Mouse (Mus musculus): ENCODE results near the gene Wasl.

Gene Wasl

GRCm38 (mm10) chr6:24664867-24665458 is at the start of gene Wasl:
Wasl (minus strand) TSS chr6:24665009.
- DNase-seq (ENCODE audit: low read depth, low spot score), result peak; percentile 98

- DNase-seq (ENCODE audit: low read depth, low spot score), result no peak
Observed at GRCm38 (mm10) chr6:24707499-24707898, 42.7 kb upstream of the Wasl start.

GRCm38 (mm10) chr6:24707090-24707489 is 42.3 kb upstream of the Wasl start:
- no peak for DNase-seq (ENCODE audit: low read depth, low spot score)

- no peak for DNase-seq (ENCODE audit: low read depth, low spot score)
Observed at GRCm38 (mm10) chr6:24697216-24697615, 32.4 kb upstream of the Wasl start.

- no peak for DNase-seq (ENCODE audit: low read depth, low spot score)
Observed at GRCm38 (mm10) chr6:24696117-24696516, 31.3 kb upstream of the Wasl start.

GRCm38 (mm10) chr6:24694455-24695410 is 29.9 kb upstream of the Wasl start:
- no peak for DNase-seq (ENCODE audit: low read depth, low spot score)

- no peak for DNase-seq (ENCODE audit: low read depth, low spot score)
Observed at GRCm38 (mm10) chr6:24687871-24688270, 23.1 kb upstream of the Wasl start.

GRCm38 (mm10) chr6:24683113-24683512 is 18.3 kb upstream of the Wasl start:
- DNase-seq (ENCODE audit: low read depth, low spot score), result no peak

- no peak for DNase-seq (ENCODE audit: low read depth, low spot score)
Observed at GRCm38 (mm10) chr6:24667829-24668228, 3.0 kb upstream of the Wasl start.

- no peak for DNase-seq (ENCODE audit: low read depth, low spot score)
Observed at GRCm38 (mm10) chr6:24666248-24666647, 1.4 kb upstream of the Wasl start.

- DNase-seq (ENCODE audit: low read depth, low spot score), result peak; percentile 73
Observed at GRCm38 (mm10) chr6:24664133-24664866, 509 bp downstream of the Wasl start.

- peak; percentile 46 for DNase-seq (ENCODE audit: low read depth, low spot score)
Observed at GRCm38 (mm10) chr6:24663196-24664132, 1.3 kb downstream of the Wasl start.

GRCm38 (mm10) chr6:24662483-24662882 is 2.3 kb downstream of the Wasl start:
- peak; percentile 22 for DNase-seq (ENCODE audit: low read depth, low spot score)

GRCm38 (mm10) chr6:24661879-24662278 is 2.9 kb downstream of the Wasl start:
- no peak for DNase-seq (ENCODE audit: low read depth, low spot score)

- DNase-seq (ENCODE audit: low read depth, low spot score), result no peak
Observed at GRCm38 (mm10) chr6:24657647-24658387, 7.0 kb downstream of the Wasl start.

- DNase-seq (ENCODE audit: low read depth, low spot score), result peak; percentile 30
Observed at GRCm38 (mm10) chr6:24656094-24656493, 8.7 kb downstream of the Wasl start.

- no peak for DNase-seq (ENCODE audit: low read depth, low spot score)
Observed at GRCm38 (mm10) chr6:24651538-24651937, 13.3 kb downstream of the Wasl start.

- no peak for DNase-seq (ENCODE audit: low read depth, low spot score)
Observed at GRCm38 (mm10) chr6:24650719-24651118, 14.1 kb downstream of the Wasl start.

- no peak for DNase-seq (ENCODE audit: low read depth, low spot score)
Observed at GRCm38 (mm10) chr6:24648403-24648802, 16.4 kb downstream of the Wasl start.

GRCm38 (mm10) chr6:24647103-24647691 is 17.6 kb downstream of the Wasl start:
- no peak for DNase-seq (ENCODE audit: low read depth, low spot score)

All from A20 (cell line).